Mouse (Mus musculus): ENCODE measurements at regions not wholly inside any gene's neighbourhood (a gene's known extent, or its start where the extent isn't known, plus 50 kb on each side); places are given as distances from the start of the nearest gene placed in this dataset.

DNA sequence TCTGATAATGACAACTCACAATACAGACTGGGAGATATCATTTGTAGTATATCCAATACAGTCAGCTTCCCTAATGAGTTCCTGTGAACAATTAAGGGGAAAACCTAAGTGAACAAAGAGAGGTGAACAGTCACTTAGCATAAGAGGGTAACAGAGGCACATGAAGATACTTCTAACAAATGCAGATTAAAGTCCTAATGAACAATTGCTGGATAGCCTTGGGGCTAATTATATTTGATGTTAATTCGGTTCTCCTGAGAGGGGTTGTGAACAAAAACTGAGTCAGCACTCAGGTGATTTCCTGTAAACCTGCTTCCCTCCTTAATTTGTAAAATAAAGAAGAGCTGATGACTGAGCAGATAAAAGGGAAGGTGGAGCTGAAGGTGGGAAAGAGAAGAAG lies 1672.1 kb downstream of the 4930444P10Rik start:
- in situ Hi-C loops (cut with MboI, MseI) = no loop called here

DNA sequence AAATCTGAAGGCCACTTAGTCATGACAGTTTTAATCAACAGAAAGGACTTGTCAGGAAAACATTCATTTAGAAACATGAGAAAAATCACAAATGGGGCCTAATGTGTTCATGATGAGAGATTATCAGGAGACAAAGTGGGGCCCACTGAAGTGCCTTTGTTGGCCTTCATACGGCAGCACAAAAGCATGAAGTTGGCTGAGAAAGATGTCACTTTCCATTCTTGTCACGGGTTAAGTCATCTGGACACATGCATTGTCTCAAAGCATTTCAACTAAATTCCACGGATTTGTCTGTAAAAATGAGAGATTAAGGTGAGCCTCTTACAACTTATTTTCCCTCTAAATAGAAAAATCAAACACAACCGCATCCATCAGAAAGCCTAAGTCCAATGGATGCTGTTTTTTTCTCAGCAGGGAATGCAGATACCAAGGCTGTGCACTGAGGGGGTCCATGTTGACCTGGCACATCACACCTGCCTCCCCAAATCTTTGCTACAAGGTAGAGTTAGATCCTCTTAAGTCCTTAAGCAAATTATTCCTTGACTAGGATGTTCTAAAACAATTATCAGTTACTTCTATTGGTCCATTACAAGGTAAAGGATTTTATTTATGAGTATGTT lies 1679.2 kb downstream of the 4930444P10Rik start:
- in situ Hi-C loops (cut with MboI, MseI) = loop anchor here (10.0 kb wide), 1 partner anchor 1131 kb away; no protein-coding TSS in a partner anchor

DNA sequence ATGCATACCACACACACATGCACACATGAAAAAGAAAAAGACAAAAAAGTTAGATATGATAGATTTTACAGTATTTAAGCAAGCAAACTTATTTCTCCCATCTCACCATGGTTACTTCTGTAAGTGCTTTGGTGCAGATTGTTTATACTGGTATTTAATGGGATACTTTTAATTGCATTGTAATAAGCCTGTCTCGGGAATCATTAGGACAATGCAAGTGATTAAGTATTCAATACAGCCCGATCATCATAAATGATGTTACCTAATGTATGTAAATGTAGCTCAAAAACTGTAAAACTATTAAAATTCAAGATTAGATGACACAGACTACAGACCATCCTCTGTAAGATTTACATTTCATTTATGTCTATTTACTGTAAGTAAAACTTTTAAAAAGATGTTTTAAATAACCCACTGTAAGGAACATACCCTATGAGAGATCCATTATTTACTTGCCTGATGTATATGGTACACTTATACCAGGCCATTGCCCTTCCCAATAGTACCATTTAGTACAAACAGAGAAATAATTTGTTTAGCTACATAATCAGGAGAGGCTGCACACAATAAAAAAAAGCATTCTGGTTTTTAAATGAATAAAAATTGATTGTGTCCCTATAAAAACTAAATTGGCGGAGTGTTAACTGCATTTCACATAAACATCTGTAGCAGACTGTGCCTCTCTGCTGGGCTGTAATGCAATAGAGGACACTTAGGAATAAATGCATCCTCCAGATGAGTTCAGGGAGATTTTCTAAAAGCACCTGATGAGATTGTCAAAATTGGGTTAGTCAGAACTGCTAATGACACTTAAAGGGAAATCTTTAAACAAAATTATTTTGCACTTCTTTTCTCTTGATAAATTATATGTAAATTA lies 1722.9 kb downstream of the 4930444P10Rik start:
- in situ Hi-C loops (cut with MboI, MseI) = no loop called here

DNA sequence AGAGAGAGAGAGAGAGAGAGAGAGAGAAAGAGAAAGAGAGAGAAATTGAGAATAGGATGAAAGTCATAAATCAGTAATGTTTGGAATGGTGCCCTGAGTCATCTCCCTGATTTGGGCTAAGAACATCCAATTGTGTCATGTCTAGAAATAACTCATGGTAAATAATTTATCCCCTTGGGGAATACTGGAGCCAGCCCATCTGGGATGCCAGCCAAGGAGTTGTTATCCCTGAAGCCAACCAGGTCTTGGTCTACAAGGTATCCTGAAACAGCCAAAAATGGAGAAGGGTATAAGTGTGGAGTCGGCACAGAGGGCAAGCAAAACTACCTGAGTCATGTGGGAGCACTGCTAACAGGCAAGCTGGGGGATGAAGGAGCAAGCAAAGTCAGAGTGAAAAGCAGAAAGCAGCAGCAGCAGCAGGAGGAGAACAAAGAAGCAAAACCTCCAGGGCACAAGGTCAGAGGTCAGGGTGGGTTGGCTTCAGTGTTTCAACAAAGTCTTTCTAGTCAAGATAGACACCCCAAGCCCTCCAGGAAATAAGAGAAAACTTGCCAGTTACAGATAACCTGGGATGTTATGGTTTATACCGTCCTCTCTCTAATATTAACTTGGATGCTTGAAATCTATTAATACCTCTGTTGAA lies 1733.0 kb downstream of the 4930444P10Rik start:
- in situ Hi-C loops (cut with MboI, MseI) = no loop called here
